Mouse (Mus musculus) midbrain, postnatal 0 days (tissue): ENCODE measurements at regions not wholly inside any gene's neighbourhood (a gene's known extent, or its start where the extent isn't known, plus 50 kb on each side); places are given as distances from the start of the nearest gene placed in this dataset.

Experiments
- ATAC-seq: fragments of 200-750 bp; cut with Nextera tagmentation; 2 replicates; pipeline ENCODE4 v1.8.0; 2017; ENCODE audit warnings: moderate number of reproducible peaks, mild to moderate bottlenecking, moderate TSS enrichment, moderate library complexity; ENCODE audit not compliant: low FRiP score
- DNase-seq: peaks from one replicate; pipeline ENCODE4 v3.0.0-alpha.2; 2015; ENCODE audit warnings: low spot score
- H3K27ac ChIP-seq: fragments of 300-500 bp; sonication (generic); 2 replicates; pipeline ENCODE4 v1.5.1; 2014; ENCODE audit warnings: low read depth, mild to moderate bottlenecking, low read length, mixed read lengths
- H3K27me3 ChIP-seq: fragments of 300-500 bp; sonication (generic); 2 replicates; pipeline ENCODE4 v1.6.1; 2014; ENCODE audit warnings: low read length, control low read depth, mixed read lengths; ENCODE audit not compliant: insufficient read depth
- H3K36me3 ChIP-seq: fragments of 300-500 bp; sonication (generic); 2 replicates; pipeline ENCODE4 v1.6.1; 2014; ENCODE audit warnings: low read length, control low read depth, mixed read lengths; ENCODE audit not compliant: insufficient read depth
- H3K4me1 ChIP-seq: fragments of 300-500 bp; sonication (generic); 2 replicates; pipeline ENCODE4 v1.6.1; 2014; ENCODE audit warnings: mild to moderate bottlenecking, control low read depth, antibody characterized with exemption, low read length, mixed read lengths; ENCODE audit not compliant: insufficient read depth
- H3K4me2 ChIP-seq: fragments of 300-500 bp; sonication (generic); 2 replicates; pipeline ENCODE4 v1.6.1; 2014; ENCODE audit warnings: low read depth, mild to moderate bottlenecking, low read length, mixed read lengths; ENCODE audit not compliant: poor library complexity, severe bottlenecking
- H3K4me3 ChIP-seq: fragments of 300-500 bp; sonication (generic); 2 replicates; pipeline ENCODE4 v1.5.1; 2014; ENCODE audit warnings: low read depth, mild to moderate bottlenecking, low read length, moderate library complexity
- H3K9ac ChIP-seq: fragments of 300-500 bp; sonication (generic); replicated peaks from 2 replicates; pipeline ENCODE4 v1.6.1; 2014; ENCODE audit warnings: mild to moderate bottlenecking, low read length, moderate library complexity, mixed read lengths; ENCODE audit not compliant: poor library complexity, severe bottlenecking
- H3K9me3 ChIP-seq: fragments of 300-500 bp; sonication (generic); 2 replicates; pipeline ENCODE4 v1.6.1; 2016; ENCODE audit warnings: low read length, control low read depth
- CTCF ChIP-seq: IDR thresholded peaks from 2 replicates; pipeline ENCODE4 v1.5.1; 2016; ENCODE audit warnings: antibody characterized with exemption, mild to moderate bottlenecking
- WGBS: fragments of 180-500 bp; shearing (Covaris S2); extraction: QIAGEN DNeasy Blood & Tissue Kit; methylation state at CpG from one replicate; pipeline ENCODE4 v1.1.7; 2014; 5-methylcytosine and 5-hydroxymethylcytosine counted together

DNA sequence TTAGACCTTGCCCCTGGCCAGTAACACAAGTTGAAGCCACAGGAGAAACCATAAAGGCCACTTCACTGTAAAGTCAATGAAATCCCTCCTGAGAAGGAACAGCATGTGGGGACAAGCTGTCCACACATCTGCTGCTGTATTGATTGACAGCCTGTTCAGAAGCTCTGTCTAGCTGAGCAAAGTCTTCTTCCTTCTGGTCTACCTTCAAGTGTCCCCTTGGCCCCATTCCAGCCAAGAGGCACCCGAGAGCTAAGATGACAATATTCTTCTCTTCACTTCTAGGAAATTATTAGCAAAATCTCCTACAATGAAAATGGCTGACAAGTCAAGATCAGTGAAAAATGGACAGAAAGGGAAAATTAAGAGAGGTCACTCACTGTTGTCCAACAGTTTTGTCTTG lies 616.7 kb downstream of the Basp1 start:
- Histone ChIP-seq H3K4me2 (no peak overlapping the region), H3K9ac (no peak overlapping the region), H3K4me3 (no peak overlapping the region), H3K4me1 (no peaks in the 10 kb centered on the region), H3K27ac (no peak overlapping the region), H3K27me3 (no peaks in the 10 kb centered on the region), H3K9me3 (no peaks in the 10 kb centered on the region), H3K36me3 (no peaks in the 10 kb centered on the region)
- 85% methylated on average over 1 of the region's 1 CpGs for WGBS
- DNase-seq (peak; percentile 43), ATAC-seq (no peak)
- TF ChIP-seq CTCF = no peak

DNA sequence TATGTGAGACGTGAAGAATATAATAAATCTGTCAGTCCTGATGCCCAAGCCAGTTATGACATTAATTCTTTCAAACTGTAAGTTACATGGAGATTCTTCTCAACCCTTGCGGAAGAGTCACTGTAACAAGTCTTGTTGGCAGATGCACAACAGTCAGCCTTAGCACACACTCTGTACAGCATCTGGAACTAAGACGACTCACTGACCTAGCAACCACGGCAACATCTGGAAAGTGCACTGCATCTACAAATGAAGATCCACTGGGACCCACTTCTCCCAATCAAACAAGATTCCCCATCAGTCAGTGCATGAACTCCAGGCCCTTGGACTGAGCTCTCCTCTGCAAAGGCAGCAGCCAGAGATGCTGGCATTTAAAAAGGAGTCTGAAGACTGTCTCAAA lies 620.2 kb downstream of the Basp1 start:
- Histone ChIP-seq H3K9ac (no peak overlapping the region), H3K4me1 (no peaks in the 10 kb centered on the region), H3K36me3 (no peaks in the 10 kb centered on the region), H3K4me2 (no peak overlapping the region), H3K4me3 (no peak overlapping the region), H3K9me3 (no peaks in the 10 kb centered on the region), H3K27me3 (no peaks in the 10 kb centered on the region), H3K27ac (no peak overlapping the region)
- WGBS = 85% methylated on average over 4 of the region's 4 CpGs
- no peak for TF ChIP-seq CTCF
- ATAC-seq (no peak), DNase-seq (no peak)

DNA sequence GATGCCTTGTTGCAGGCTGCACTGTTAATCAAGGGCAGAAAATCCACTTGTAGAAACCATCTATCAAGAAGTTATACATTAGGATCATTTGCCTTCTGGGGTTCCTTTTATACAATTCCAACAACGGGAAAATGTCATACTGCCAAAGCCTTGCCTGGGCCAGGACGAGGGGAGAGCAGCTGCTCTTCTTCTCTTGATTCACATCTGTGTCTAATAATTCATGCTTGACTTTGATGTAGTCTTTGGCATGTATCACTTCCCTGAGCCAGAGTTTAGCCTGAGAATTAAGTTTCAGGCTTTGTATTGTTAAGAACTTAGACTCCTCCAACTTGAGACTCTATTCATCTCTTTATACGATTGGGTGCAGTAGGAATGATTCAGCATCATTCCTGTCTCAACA lies 627.2 kb downstream of the Basp1 start:
- no peaks in the 10 kb centered on the region for H3K27me3 ChIP-seq
- no peaks in the 10 kb centered on the region for H3K4me1 ChIP-seq
- TF ChIP-seq CTCF = no peak
- H3K36me3 ChIP-seq = no peaks in the 10 kb centered on the region
- WGBS = 56% methylated on average over 3 of the region's 3 CpGs
- no peak overlapping the region for H3K4me2 ChIP-seq
- no peaks in the 10 kb centered on the region for H3K9me3 ChIP-seq
- H3K4me3 ChIP-seq = no peak overlapping the region
- DNase-seq (no peak), ATAC-seq (no peak)
- no peak overlapping the region for H3K9ac ChIP-seq
- H3K27ac ChIP-seq = no peak overlapping the region

DNA sequence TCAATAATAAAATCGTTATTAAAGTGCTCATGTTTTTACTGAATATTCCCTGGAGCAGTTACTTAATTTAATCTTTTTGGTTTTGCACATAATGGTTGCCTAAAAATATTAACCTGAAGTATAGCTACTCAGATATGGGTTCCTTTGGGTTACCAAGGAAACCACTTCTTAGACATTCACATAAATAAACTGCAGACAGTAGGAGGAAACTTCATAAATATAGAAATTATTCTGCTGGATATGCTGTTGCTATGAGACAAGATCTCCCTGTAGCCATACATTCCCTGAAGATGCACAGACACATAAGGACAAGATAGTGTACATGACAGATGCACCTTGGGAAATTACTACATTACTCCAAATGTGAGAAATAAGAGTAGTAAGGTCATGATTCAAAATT lies 635.3 kb downstream of the Basp1 start:
- Histone ChIP-seq H3K4me1 (no peaks in the 10 kb centered on the region), H3K9me3 (no peaks in the 10 kb centered on the region), H3K27ac (no peak overlapping the region), H3K4me3 (no peak overlapping the region), H3K9ac (no peak overlapping the region), H3K4me2 (no peak overlapping the region), H3K36me3 (no peaks in the 10 kb centered on the region), H3K27me3 (no peaks in the 10 kb centered on the region)
- 71% methylated on average over 1 of the region's 1 CpGs for WGBS
- ATAC-seq (no peak), DNase-seq (peak; percentile 13)
- no peak for TF ChIP-seq CTCF

DNA sequence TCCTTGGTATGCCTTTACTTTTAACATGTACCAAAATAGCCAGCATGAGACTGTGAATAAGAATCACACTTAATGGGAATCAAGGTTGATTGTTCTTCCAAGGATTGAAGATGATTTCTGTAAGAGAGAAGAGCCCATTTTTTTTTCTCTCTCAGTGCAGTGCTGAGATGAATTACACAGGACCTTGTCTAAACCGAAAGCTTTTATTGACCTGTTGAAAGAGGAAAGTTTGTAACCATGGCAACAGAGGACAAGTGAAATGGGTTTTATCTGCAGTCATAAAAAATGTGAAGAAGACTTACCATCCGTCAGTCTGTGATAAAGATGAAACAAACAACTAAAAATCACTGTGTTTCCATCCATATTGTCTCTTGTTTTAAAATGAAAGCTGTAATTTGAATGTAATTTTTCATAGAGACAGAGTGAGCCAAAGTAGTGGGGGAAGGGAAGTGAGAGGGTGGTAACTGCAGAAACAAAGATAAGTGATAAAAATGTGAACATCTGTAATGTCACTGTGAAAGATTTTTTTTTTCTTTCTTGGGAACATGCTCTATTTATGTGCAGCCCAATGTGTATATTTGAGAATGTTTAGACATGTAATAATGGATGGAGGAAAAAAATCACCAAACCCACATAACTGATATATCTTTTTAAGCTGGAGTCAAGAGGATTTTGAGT lies 661.9 kb downstream of the Basp1 start:
- WGBS = 10% methylated on average over 2 of the region's 2 CpGs
- Histone ChIP-seq H3K9ac (no peak overlapping the region), H3K36me3 (no peaks in the 10 kb centered on the region), H3K27me3 (no peaks in the 10 kb centered on the region), H3K27ac (no peak overlapping the region), H3K9me3 (no peaks in the 10 kb centered on the region), H3K4me3 (no peak overlapping the region), H3K4me2 (no peak overlapping the region), H3K4me1 (no peaks in the 10 kb centered on the region)
- no peak for ATAC-seq
- DNase-seq = peak; percentile 36
- no peak for TF ChIP-seq CTCF

DNA sequence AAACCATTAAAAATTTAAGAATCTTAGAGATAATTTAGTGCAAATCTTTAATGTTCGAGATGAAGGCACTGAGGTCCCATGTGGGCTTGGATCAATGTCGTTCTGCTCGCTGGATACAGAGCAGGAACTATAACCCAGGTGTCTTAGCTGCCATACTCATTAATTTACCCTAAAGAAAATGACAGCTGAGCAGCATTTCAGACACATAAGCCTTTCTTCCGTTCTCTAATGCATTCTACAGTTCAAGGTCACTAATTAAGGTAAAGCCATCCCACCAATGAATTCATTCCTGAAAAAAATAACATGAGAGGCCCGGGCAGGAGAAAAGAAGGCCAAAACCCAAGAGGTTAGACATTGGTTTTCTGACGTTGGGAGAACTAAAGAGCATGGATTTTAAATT lies 670.3 kb downstream of the Basp1 start:
- no peak for DNase-seq
- no peak for TF ChIP-seq CTCF
- Histone ChIP-seq H3K4me1 (no peaks in the 10 kb centered on the region), H3K36me3 (no peaks in the 10 kb centered on the region), H3K9me3 (no peaks in the 10 kb centered on the region), H3K4me2 (no peak overlapping the region), H3K9ac (no peak overlapping the region), H3K4me3 (no peak overlapping the region), H3K27me3 (no peaks in the 10 kb centered on the region), H3K27ac (no peak overlapping the region)
- WGBS = 43% methylated on average over 6 of the region's 6 CpGs
- ATAC-seq = no peak
